Mouse (Mus musculus): ENCODE results near the gene Vmn1r39.
"Not testable (repeated sequence)": the region's sequence is repeated elsewhere in the genome, so short reads cannot be mapped to it uniquely, and the experiment has no call there.

DNA sequence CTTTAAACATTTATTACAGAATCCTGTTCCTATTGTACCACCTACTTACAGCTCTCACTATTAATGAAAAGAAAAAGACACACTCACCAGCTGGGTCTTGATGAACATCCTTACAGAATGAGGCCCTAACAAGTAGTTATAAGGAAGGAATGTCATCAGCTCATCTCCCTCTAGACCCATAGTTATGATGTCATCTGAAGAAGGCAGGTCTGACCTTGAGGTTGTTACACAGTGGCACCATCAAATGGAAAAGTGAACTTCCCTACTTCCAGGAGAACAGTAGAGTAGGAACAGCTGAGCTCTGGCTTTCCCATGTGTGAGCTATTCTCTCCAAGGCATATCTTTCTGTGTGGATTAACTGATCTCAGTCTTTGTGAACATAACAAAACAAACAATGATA is 27.9 kb downstream of the Vmn1r39 start, which contains the start of gene Vmn1r38:
- not testable (repeated sequence) for TF ChIP-seq EP300, CTCF (IDR thresholded peaks at IDR 0.05; ENCODE audit: low read depth)

All from liver, postnatal 0 days (tissue).